Mouse (Mus musculus): ENCODE data around the gene Podxl. TPM values are rescaled to one million over a fixed set of nuclear protein-coding genes. Genes with fewer than 3 reads are reported as not detected.

Gene Podxl
- polyA plus RNA-seq, 1 experiment from 2014 or later: 29.1 TPM

GRCm38 (mm10) chr6:31586127-31586526, 22.3 kb upstream of the Podxl start:
- H3K9ac ChIP-seq (ENCODE audit: low read depth, low read length): peak overlapping the region; percentile 45; the same call in 1 of the 2 replicates
- peak overlapping the region; percentile 38 for H3K4me2 ChIP-seq
- H3K4me3 ChIP-seq (ENCODE audit: low read depth, low read length): no peak overlapping the region
- no peak for DNase-seq (ENCODE audit: low spot score)
- 51% methylated on average over 2 of the region's 2 CpGs for WGBS
- H3K27ac ChIP-seq (ENCODE audit: low read depth, low read length): peak overlapping the region; percentile 83
- no peaks in the 10 kb centered on the region for H3K9me3 ChIP-seq (ENCODE audit: control insufficient read depth, low read length)
- H3K27me3 ChIP-seq (replicated peaks; ENCODE audit: control insufficient read depth, insufficient read depth, low read length): no peaks in the 10 kb centered on the region
- H3K4me1 ChIP-seq (replicated peaks; ENCODE audit: control insufficient read depth, insufficient read depth, low read length): peaks cover 48% of the 10 kb centered on the region
- H3K36me3 ChIP-seq (ENCODE audit: control insufficient read depth, insufficient read depth, low read length): no peaks in the 10 kb centered on the region
- ATAC-seq (replicated peaks; ENCODE audit: low FRiP score): peak; percentile 65

- Histone ChIP-seq H3K9ac (ENCODE audit: low read depth, low read length) (no peak overlapping the region), H3K4me3 (ENCODE audit: low read depth, low read length) (no peak overlapping the region), H3K36me3 (ENCODE audit: control insufficient read depth, insufficient read depth, low read length) (no peaks in the 10 kb centered on the region), H3K27ac (ENCODE audit: low read depth, low read length) (no peak overlapping the region), H3K4me1 (replicated peaks; ENCODE audit: control insufficient read depth, insufficient read depth, low read length) (peaks cover 2% of the 10 kb centered on the region; the same call in 1 of the 2 replicates), H3K4me2 (no peak overlapping the region), H3K9me3 (ENCODE audit: control insufficient read depth, low read length) (no peaks in the 10 kb centered on the region), H3K27me3 (replicated peaks; ENCODE audit: control insufficient read depth, insufficient read depth, low read length) (no peaks in the 10 kb centered on the region)
- DNase-seq (ENCODE audit: low spot score) (no peak), ATAC-seq (replicated peaks; ENCODE audit: low FRiP score) (no peak)
- WGBS: 85% methylated on average over 9 of the region's 9 CpGs
These were observed 12.4 kb upstream of the Podxl start for GRCm38 (mm10) chr6:31576151-31576550.

GRCm38 (mm10) chr6:31575063-31575462, 11.3 kb upstream of the Podxl start:
- no peak overlapping the region for H3K9ac ChIP-seq (ENCODE audit: low read depth, low read length)
- WGBS: 63% methylated on average over 4 of the region's 4 CpGs
- no peak for ATAC-seq (replicated peaks; ENCODE audit: low FRiP score)

GRCm38 (mm10) chr6:31571459-31571858, 7.7 kb upstream of the Podxl start:
- H3K4me2 ChIP-seq: no peak overlapping the region
- H3K4me1 ChIP-seq (replicated peaks; ENCODE audit: control insufficient read depth, insufficient read depth, low read length): peaks cover 11% of the 10 kb centered on the region
- H3K36me3 ChIP-seq (ENCODE audit: control insufficient read depth, insufficient read depth, low read length): no peaks in the 10 kb centered on the region
- no peaks in the 10 kb centered on the region for H3K9me3 ChIP-seq (ENCODE audit: control insufficient read depth, low read length)
- no peak overlapping the region for H3K4me3 ChIP-seq (ENCODE audit: low read depth, low read length)
- ATAC-seq (replicated peaks; ENCODE audit: low FRiP score): no peak
- no peak overlapping the region for H3K9ac ChIP-seq (ENCODE audit: low read depth, low read length)
- no peak overlapping the region for H3K27ac ChIP-seq (ENCODE audit: low read depth, low read length)
- no peaks in the 10 kb centered on the region; the same call in 1 of the 2 replicates for H3K27me3 ChIP-seq (replicated peaks; ENCODE audit: control insufficient read depth, insufficient read depth, low read length)
- 70% methylated on average over 3 of the region's 3 CpGs for WGBS
- no peak for DNase-seq (ENCODE audit: low spot score)

More at GRCm38 (mm10) chr6:31575063-31575462, 11.3 kb upstream of the Podxl start:
- Histone ChIP-seq H3K9me3 (ENCODE audit: control insufficient read depth, low read length) (no peaks in the 10 kb centered on the region), H3K4me3 (ENCODE audit: low read depth, low read length) (no peak overlapping the region), H3K36me3 (ENCODE audit: control insufficient read depth, insufficient read depth, low read length) (no peaks in the 10 kb centered on the region), H3K27ac (ENCODE audit: low read depth, low read length) (no peak overlapping the region), H3K27me3 (replicated peaks; ENCODE audit: control insufficient read depth, insufficient read depth, low read length) (no peaks in the 10 kb centered on the region; the same call in 1 of the 2 replicates), H3K4me2 (no peak overlapping the region), H3K4me1 (replicated peaks; ENCODE audit: control insufficient read depth, insufficient read depth, low read length) (peaks cover 2% of the 10 kb centered on the region; the same call in 1 of the 2 replicates)
- DNase-seq (ENCODE audit: low spot score): no peak

- Histone ChIP-seq H3K27me3 (replicated peaks; ENCODE audit: control insufficient read depth, insufficient read depth, low read length) (peaks cover 2% of the 10 kb centered on the region; the same call in 1 of the 2 replicates), H3K9ac (ENCODE audit: low read depth, low read length) (no peak overlapping the region), H3K4me1 (replicated peaks; ENCODE audit: control insufficient read depth, insufficient read depth, low read length) (peaks cover 8% of the 10 kb centered on the region), H3K9me3 (ENCODE audit: control insufficient read depth, low read length) (no peaks in the 10 kb centered on the region), H3K4me3 (ENCODE audit: low read depth, low read length) (no peak overlapping the region), H3K36me3 (ENCODE audit: control insufficient read depth, insufficient read depth, low read length) (no peaks in the 10 kb centered on the region), H3K27ac (ENCODE audit: low read depth, low read length) (no peak overlapping the region), H3K4me2 (no peak overlapping the region)
- DNase-seq (ENCODE audit: low spot score) (no peak), ATAC-seq (replicated peaks; ENCODE audit: low FRiP score) (no peak)
- WGBS: 32% methylated on average over 7 of the region's 7 CpGs
These were observed 4.4 kb upstream of the Podxl start for GRCm38 (mm10) chr6:31568070-31568595.

GRCm38 (mm10) chr6:31567200-31567599, 3.4 kb upstream of the Podxl start:
- H3K27me3 ChIP-seq (replicated peaks; ENCODE audit: control insufficient read depth, insufficient read depth, low read length): peaks cover 3% of the 10 kb centered on the region; the same call in 1 of the 2 replicates
- no peak overlapping the region for H3K9ac ChIP-seq (ENCODE audit: low read depth, low read length)
- H3K4me2 ChIP-seq: no peak overlapping the region
- no peaks in the 10 kb centered on the region for H3K36me3 ChIP-seq (ENCODE audit: control insufficient read depth, insufficient read depth, low read length)
- H3K27ac ChIP-seq (ENCODE audit: low read depth, low read length): no peak overlapping the region
- no peak overlapping the region for H3K4me3 ChIP-seq (ENCODE audit: low read depth, low read length)
- 54% methylated on average over 7 of the region's 7 CpGs for WGBS
- DNase-seq (ENCODE audit: low spot score) (no peak), ATAC-seq (replicated peaks; ENCODE audit: low FRiP score) (no peak)
- no peaks in the 10 kb centered on the region for H3K9me3 ChIP-seq (ENCODE audit: control insufficient read depth, low read length)
- peaks cover 11% of the 10 kb centered on the region for H3K4me1 ChIP-seq (replicated peaks; ENCODE audit: control insufficient read depth, insufficient read depth, low read length)

- Histone ChIP-seq H3K4me1 (replicated peaks; ENCODE audit: control insufficient read depth, insufficient read depth, low read length) (peaks cover 31% of the 10 kb centered on the region), H3K4me2 (peak overlapping the region; percentile 98), H3K9ac (ENCODE audit: low read depth, low read length) (peak overlapping the region; percentile 1; the same call in 1 of the 2 replicates), H3K27ac (ENCODE audit: low read depth, low read length) (no peak overlapping the region), H3K9me3 (ENCODE audit: control insufficient read depth, low read length) (no peaks in the 10 kb centered on the region), H3K27me3 (replicated peaks; ENCODE audit: control insufficient read depth, insufficient read depth, low read length) (0 out of 2 replicates have a peak, but pooled peaks cover 3% of the 10 kb centered on the region), H3K36me3 (ENCODE audit: control insufficient read depth, insufficient read depth, low read length) (no peaks in the 10 kb centered on the region), H3K4me3 (ENCODE audit: low read depth, low read length) (peak overlapping the region; percentile 89)
- DNase-seq (ENCODE audit: low spot score) (peak; percentile 59), ATAC-seq (replicated peaks; ENCODE audit: low FRiP score) (no peak)
- 6% methylated on average over 17 of the region's 17 CpGs for WGBS
These were observed 1.2 kb upstream of the Podxl start for GRCm38 (mm10) chr6:31564901-31565391.

GRCm38 (mm10) chr6:31564182-31564531, 376 bp upstream of the Podxl start:
- Histone ChIP-seq H3K27ac (ENCODE audit: low read depth, low read length) (no peak overlapping the region; the same call in 1 of the 2 replicates), H3K4me1 (replicated peaks; ENCODE audit: control insufficient read depth, insufficient read depth, low read length) (peaks cover 33% of the 10 kb centered on the region), H3K27me3 (replicated peaks; ENCODE audit: control insufficient read depth, insufficient read depth, low read length) (0 out of 2 replicates have a peak, but pooled peaks cover 3% of the 10 kb centered on the region), H3K9me3 (ENCODE audit: control insufficient read depth, low read length) (no peaks in the 10 kb centered on the region), H3K9ac (ENCODE audit: low read depth, low read length) (peak overlapping the region; percentile 93), H3K4me3 (ENCODE audit: low read depth, low read length) (peak overlapping the region; percentile 89), H3K36me3 (ENCODE audit: control insufficient read depth, insufficient read depth, low read length) (no peaks in the 10 kb centered on the region), H3K4me2 (peak overlapping the region; percentile 98)
- ATAC-seq (replicated peaks; ENCODE audit: low FRiP score) (peak; percentile 68), DNase-seq (ENCODE audit: low spot score) (no peak)
- WGBS: under 1% methylated on average over 18 of the region's 18 CpGs
